Mouse (Mus musculus): ENCODE data around the gene Ppp4r1. TPM values are rescaled to one million over a fixed set of nuclear protein-coding genes. Genes with fewer than 3 reads are reported as not detected.

Ppp4r1 gene
- total and polyA plus RNA-seq, 3 experiments: 12.9 to 17.1 (median 13.6) TPM

DNA sequence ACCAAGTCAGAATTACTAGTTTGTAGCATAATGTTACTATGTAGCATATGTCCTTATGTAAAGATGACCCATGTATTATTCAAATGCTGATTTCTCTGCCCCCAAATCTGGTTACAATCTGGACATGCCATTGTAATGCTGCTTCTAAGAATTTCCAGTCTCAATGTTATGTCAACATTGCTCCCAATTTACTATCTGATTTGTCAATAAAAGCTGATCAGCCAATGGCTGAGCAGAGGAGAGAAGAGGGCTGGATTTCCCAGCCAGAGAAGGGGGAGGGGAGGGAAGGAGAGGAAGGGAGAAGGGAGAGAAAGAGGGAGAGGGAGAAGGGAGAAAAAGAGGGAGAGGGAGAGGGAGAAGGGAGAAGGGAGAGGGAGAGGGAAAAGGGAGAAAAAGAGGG lies 82.9 kb downstream of the Ppp4r1 start:
- Histone ChIP-seq H3K4me1 (ENCODE audit: control insufficient read depth in 1 of 2, insufficient read depth in 2 of 2) (peaks cover 0 to 5% of the 10 kb centered on the region in 2 experiments; a peak in 1 of 4 replicates), H3K4me3 (replicated peaks in 1 of 3; ENCODE audit: low read depth in 2 of 3, low read length in 2 of 3, poor library complexity in 1 of 3) (no peak overlapping the region), H3K27me3 (replicated peaks) (no peaks in the 10 kb centered on the region), H3K36me3 (replicated peaks in 1 of 2; ENCODE audit: control insufficient read depth in 1 of 2, insufficient read depth in 1 of 2, low read length in 1 of 2) (peaks cover 25 to 63% of the 10 kb centered on the region in 2 experiments), H3K79me2 (replicated peaks; ENCODE audit: control insufficient read depth, extremely low read depth, insufficient read depth, poor library complexity, severe bottlenecking) (peaks cover 5% of the 10 kb centered on the region), H3K9ac (ENCODE audit: insufficient read depth, low read depth) (no peak overlapping the region), H3K27ac (ENCODE audit: insufficient read depth, low read depth) (no peak overlapping the region), H3K4me2 (ENCODE audit: insufficient read depth, low read depth, poor library complexity, severe bottlenecking) (no peak overlapping the region), H3K9me3 (replicated peaks; ENCODE audit: low read length) (no peaks in the 10 kb centered on the region)
- no peak for DNase-seq (ENCODE audit: extremely low read depth)
- in situ Hi-C loops (cut with MboI; ENCODE audit: low pct_ligation_motif_present, low pct_unique_long_range_greater_than_20kb, low sequenced_read_pairs) (no loop called here), dilution Hi-C loops (cut with MboI; ENCODE audit: extremely low pct_ligation_motif_present, extremely low pct_unique_long_range_greater_than_20kb, low sequenced_read_pairs) (no loop called here)
- TF ChIP-seq JUND (conservative IDR thresholded peaks at IDR 0.05; ENCODE audit: low read depth, low read length) (no peak), POLR2A (IDR thresholded peaks at IDR 0.05; ENCODE audit: low read depth, low read length) (no peak), RCOR1 (conservative IDR thresholded peaks at IDR 0.05; ENCODE audit: low read depth, low read length) (no peak), MYC (IDR thresholded peaks at IDR 0.05; ENCODE audit: low read depth, low read length) (no peak), POLR2AphosphoS2 (IDR thresholded peaks at IDR 0.05; ENCODE audit: low read depth, low read length) (no peak), ZKSCAN1 (IDR thresholded peaks at IDR 0.05; ENCODE audit: borderline replicate concordance, low read depth, low read length) (no peak), IRF4 (IDR thresholded peaks at IDR 0.05; ENCODE audit: low read depth, low read length) (no peak), UBTF (IDR thresholded peaks at IDR 0.05; ENCODE audit: low read depth, low read length) (no peak), JUN (IDR thresholded peaks at IDR 0.05; ENCODE audit: insufficient read depth, low read depth, low read length) (no peak), SIN3A (IDR thresholded peaks at IDR 0.05; ENCODE audit: low read length) (no peak), KAT2A (IDR thresholded peaks at IDR 0.05; ENCODE audit: insufficient replicate concordance, low read length) (no peak), CHD1 (IDR thresholded peaks at IDR 0.05; ENCODE audit: low read depth, low read length) (no peak), RAD21 (IDR thresholded peaks at IDR 0.05; ENCODE audit: low read depth, low read length) (no peak), PAX5 (IDR thresholded peaks at IDR 0.05; ENCODE audit: low read length) (no peak), MAFK (IDR thresholded peaks at IDR 0.05; ENCODE audit: insufficient replicate concordance, low read length) (no peak), TCF12 (IDR thresholded peaks at IDR 0.05; ENCODE audit: low read depth, low read length) (no peak), MAX (IDR thresholded peaks at IDR 0.05; ENCODE audit: low read length) (no peak), E2F4 (IDR thresholded peaks at IDR 0.05; ENCODE audit: insufficient replicate concordance, low read depth, low read length) (no peak)

DNA sequence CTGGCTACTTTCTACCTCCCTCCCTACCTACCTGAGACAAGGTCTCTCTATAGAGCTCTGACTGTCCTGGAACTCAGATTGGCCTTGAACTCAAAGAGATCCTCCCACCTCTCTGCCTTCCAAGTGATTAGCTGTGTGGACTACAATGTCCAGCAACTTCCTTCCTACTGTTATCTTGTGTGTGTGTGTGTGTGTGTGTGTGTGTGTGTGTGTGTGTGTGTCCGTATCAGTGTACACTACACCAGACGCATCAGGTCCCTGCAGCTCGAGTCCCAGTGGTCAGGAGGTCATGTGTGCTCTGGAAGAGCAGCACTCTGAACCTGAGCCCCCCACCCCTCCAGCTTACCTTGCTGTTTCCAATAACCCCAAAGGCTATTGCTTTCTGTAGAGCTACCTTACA lies 83.8 kb downstream of the Ppp4r1 start:
- peaks cover 6% of the 10 kb centered on the region for H3K79me2 ChIP-seq (replicated peaks; ENCODE audit: control insufficient read depth, extremely low read depth, insufficient read depth, poor library complexity, severe bottlenecking)
- dilution Hi-C loops (cut with MboI; ENCODE audit: extremely low pct_ligation_motif_present, extremely low pct_unique_long_range_greater_than_20kb, low sequenced_read_pairs) (no loop called here), in situ Hi-C loops (cut with MboI; ENCODE audit: low pct_ligation_motif_present, low pct_unique_long_range_greater_than_20kb, low sequenced_read_pairs) (no loop called here)
- no peak overlapping the region for H3K27ac ChIP-seq (ENCODE audit: insufficient read depth, low read depth)
- no peaks in the 10 kb centered on the region for H3K9me3 ChIP-seq (replicated peaks; ENCODE audit: low read length)
- peaks cover 21 to 54% of the 10 kb centered on the region in 2 experiments for H3K36me3 ChIP-seq (replicated peaks in 1 of 2; ENCODE audit: control insufficient read depth in 1 of 2, insufficient read depth in 1 of 2, low read length in 1 of 2)
- TF ChIP-seq MEF2A (IDR thresholded peaks at IDR 0.05; ENCODE audit: borderline replicate concordance, low read depth, low read length) (no peak), TCF12 (IDR thresholded peaks at IDR 0.05; ENCODE audit: low read depth, low read length) (no peak), MAZ (IDR thresholded peaks at IDR 0.05; ENCODE audit: low read depth, low read length) (no peak), PAX5 (IDR thresholded peaks at IDR 0.05; ENCODE audit: low read length) (no peak), MAX (IDR thresholded peaks at IDR 0.05; ENCODE audit: low read length) (no peak), RCOR1 (conservative IDR thresholded peaks at IDR 0.05; ENCODE audit: low read depth, low read length) (no peak), ZKSCAN1 (IDR thresholded peaks at IDR 0.05; ENCODE audit: borderline replicate concordance, low read depth, low read length) (no peak)
- DNase-seq (ENCODE audit: extremely low read depth): no peak
- H3K9ac ChIP-seq (ENCODE audit: insufficient read depth, low read depth): no peak overlapping the region
- H3K4me1 ChIP-seq (ENCODE audit: control insufficient read depth in 1 of 2, insufficient read depth in 2 of 2): peaks cover 0 to 7% of the 10 kb centered on the region in 2 experiments; a peak in 1 of 4 replicates
- no peak overlapping the region for H3K4me2 ChIP-seq (ENCODE audit: insufficient read depth, low read depth, poor library complexity, severe bottlenecking)
- H3K4me3 ChIP-seq (replicated peaks in 1 of 3; ENCODE audit: low read depth in 2 of 3, low read length in 2 of 3, poor library complexity in 1 of 3): no peak overlapping the region
- H3K27me3 ChIP-seq (replicated peaks): no peaks in the 10 kb centered on the region
